Mouse (Mus musculus) ovary, postnatal 36 days (tissue): Measurements from ENCODE around the gene Cabp2.
"Not testable (repeated sequence)": the region's sequence is repeated elsewhere in the genome, so short reads cannot be mapped to it uniquely, and the experiment has no call there.

Experiments
- DNase-seq: peaks from one replicate; pipeline ENCODE4 v3.0.0; 2022; ENCODE audit warnings: low spot score, mixed read lengths

Gene Cabp2

DNA sequence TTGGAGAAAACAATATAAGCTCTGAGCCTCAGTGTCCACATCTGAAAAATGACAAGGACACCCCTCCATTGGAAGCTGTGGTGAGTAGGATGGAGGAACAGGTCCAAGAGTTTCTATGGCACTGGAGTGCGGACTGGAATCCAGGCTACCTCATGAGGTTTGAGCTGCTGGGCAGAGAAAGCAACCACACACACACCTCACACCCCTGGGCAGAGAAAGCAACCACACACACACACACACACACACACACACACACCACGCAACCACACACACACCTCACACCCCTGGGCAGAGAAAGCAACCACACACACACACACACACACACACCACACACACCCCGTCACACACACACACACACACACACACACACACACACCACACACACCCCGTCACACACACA is 43.9 kb downstream of the Cabp2 start:
- DNase-seq: not testable (repeated sequence)

DNA sequence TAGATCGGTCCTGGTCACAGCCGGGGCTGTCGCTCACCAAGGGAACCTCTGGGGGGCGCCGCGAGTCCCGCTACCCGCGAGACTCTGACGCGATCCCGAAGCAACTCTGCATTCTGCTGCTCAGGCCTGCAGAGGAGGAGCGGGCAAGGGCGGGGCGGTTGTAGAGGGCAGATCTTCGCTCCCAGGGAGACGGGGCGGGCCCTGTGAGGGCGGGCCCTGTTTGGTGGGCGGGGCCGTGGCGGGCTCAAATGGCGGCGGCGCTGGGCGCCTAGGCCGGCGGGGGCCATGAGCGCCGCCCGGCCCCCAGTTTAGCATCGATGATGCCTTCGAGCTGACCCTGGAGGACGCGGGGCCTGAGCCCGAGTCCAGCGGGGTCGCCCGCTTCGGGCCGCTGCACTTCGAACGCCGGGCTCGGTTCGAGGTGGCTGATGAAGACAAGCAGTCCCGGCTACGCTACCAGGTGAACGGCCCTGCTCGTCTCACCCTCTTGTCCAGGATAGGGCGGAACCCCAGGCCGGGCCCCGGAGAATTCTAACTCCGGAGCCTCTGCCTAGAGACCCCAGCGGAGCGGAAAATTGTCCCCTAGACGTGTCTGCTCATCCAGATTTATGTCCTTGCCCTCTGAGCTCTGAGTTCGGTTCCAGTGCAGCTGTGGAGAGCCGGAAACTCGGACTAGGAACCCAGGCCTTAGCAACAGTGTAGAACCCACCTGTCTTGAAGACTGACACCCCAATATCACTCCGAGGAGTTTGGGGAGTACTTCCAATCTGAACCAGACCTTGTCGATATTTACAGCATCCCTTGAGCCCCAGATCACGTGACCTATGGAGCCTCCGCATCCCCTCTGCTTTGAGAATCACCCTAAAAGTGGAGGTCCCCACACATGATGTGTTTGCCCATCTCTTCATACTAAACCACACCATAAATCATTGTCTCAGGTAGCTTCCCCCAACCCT is 44.6 kb downstream of the Cabp2 start, which contains the start of gene Aip:
Aip (minus strand) TSS at position 118 of the 956 bp plus-strand sequence.
- peak; percentile 99 for DNase-seq

DNA sequence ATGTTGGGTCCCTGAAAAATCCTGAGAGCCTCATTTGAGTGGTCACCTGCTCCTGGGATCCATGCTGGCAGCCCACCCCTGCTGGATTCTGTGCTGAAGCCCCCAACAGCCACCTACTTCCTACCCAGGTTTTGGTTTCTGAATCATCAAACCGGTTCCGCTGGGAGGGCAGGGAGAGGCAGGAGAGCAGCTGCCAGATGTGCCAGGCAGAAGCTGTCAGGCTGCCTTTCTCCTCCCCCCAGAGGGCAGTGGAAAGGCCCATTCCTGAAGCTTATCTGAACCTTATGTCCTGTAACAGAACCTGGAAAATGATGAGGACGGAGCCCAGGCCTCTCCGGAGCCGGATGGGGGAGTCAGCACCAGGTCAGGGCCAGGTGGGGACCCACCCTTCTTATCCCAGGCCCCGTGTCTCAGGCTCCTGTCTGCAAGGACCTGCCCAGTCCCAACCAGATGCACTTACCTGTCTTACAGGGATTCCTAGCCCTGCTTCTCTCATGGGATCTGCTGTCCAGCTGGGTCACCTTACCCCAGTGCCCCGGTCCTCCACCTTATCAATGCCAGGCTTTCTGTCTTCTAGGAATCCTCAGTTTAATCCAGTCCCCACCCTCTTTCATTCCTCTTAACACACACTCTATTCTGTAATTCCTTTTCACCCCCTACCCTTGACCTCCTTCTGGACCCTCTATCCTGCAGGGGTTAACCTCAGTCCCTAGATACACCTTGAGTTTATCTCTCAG is 45.5 kb downstream of the Cabp2 start:
- no peak for DNase-seq

GRCm38 (mm10) chr19:4129462-4129861 is 48.1 kb downstream of the Cabp2 start:
- no peak for DNase-seq

- no peak for DNase-seq
Measured at GRCm38 (mm10) chr19:4130106-4130505, 48.7 kb downstream of the Cabp2 start.

- DNase-seq: no peak
Measured at GRCm38 (mm10) chr19:4131075-4131474, 49.7 kb downstream of the Cabp2 start.

DNA sequence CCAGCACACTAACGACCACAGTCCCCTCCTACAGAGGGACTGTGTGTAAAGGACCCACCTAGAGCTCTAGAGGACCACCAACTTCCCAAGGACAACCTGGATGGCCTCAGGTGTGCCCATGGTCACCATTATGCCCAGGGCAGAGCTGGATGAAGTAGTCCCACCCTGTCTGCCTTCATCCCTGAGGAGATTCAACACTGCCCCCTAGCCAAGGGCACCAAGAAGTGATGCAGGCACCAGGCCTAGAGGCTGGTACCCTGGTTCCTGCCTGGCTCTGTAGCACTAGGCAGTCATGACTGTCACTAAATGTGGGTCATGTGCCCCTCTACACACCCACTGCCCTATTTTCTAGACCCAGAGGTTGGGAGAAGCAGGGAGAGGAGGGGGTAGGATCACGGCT is 50.4 kb downstream of the Cabp2 start:
- no peak for DNase-seq

DNA sequence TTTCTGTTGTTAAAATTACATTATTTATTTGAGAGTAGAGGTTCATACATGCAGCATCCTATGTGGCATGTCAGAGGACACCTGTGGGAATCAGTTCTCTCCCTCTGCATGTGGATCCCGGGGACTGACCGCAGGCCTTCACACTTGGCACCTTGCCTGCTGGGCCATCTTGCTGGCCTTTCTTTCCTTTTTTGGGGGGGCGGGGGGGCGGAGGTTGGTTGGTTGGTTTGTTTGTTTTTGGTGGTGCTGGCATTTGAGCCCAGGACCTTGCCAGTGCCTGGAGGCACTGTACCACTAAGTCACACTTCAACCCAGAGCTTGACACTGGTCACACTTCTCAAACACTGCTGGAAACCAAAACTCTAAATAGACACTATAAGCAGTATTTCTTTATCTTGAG is 53.0 kb downstream of the Cabp2 start:
- DNase-seq: no peak

DNA sequence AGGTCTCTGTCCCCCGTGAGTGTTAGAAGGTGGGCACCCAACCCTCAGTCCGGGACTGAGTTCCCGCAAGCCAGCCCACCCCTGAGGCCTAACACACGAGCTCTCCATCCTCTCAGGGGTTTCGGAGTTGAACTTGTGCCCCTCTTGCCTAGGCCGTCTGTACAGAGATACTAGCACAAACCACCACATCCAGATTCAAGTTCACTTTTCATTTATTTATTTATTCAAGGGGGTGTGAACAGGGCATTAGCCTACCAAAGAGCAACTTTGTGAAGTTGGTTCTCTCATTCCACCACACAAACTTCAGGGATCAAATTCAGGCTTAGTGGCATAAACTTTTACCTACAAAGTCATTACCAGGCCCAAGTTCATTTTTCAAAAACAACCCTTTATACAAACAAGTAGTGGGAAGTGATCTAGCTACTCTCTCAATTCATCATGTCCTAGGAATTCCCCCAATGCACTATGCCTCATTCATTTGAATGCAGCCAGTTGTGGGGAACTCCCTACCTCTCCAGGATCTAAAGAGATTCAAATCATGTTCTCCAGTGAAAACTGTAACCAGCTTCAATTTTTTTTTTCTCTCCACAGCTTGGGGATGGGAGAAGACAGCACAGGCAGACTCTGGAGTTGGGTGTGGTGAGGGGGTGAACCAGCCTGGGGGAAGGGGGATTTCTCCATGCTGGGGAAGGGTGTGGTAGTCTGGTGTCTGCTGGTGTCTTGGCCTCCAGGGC is 54.0 kb downstream of the Cabp2 start:
- DNase-seq: not testable (repeated sequence)

GRCm38 (mm10) chr19:4135963-4136345 is 54.6 kb downstream of the Cabp2 start:
- DNase-seq: not testable (repeated sequence)

DNA sequence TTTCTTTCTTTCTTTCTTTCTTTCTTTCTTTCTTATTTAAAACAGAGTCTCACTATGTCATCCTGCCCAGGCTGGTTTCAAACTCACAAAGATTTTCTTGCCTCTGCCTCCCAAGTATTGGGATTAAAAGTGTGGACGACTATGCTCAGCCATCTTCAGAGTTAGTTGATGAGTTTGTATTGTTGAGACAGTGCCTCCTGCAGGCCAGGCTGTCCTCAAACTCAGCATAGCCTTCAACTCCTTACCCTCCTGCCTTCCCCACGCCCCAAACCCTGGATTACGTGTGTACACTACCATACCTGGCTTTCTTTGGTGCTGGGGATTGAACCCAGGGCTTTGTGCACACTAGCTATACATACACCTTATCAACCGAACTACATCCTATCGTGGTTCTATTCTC is 55.1 kb downstream of the Cabp2 start:
- DNase-seq: no peak
